Mouse (Mus musculus) ES-Bruce4 (cell line): Measurements from ENCODE around the gene G2e3. TPM values are rescaled to one million over a fixed set of nuclear protein-coding genes. Genes with fewer than 3 reads are reported as not detected.

ENCODE experiments used
- H3K27ac ChIP-seq: 2 replicates; pipeline ENCODE4 v1.5.1; 2012; ENCODE audit warnings: low read length, inconsistent platforms; ENCODE audit not compliant: insufficient read depth
- H3K27me3 ChIP-seq: 2 replicates; pipeline ENCODE4 v1.6.1; 2012; ENCODE audit warnings: mild to moderate bottlenecking, low read length, inconsistent platforms; ENCODE audit not compliant: control insufficient read depth, poor library complexity, insufficient read depth, severe bottlenecking
- H3K36me3 ChIP-seq: 2 replicates; pipeline ENCODE4 v1.6.1; 2012; ENCODE audit warnings: inconsistent platforms, mild to moderate bottlenecking, low read length, moderate library complexity; ENCODE audit not compliant: control insufficient read depth, poor library complexity, insufficient read depth, severe bottlenecking
- H3K4me1 ChIP-seq: one replicate; pipeline ENCODE4 v1.8.1; 2011; ENCODE audit warnings: low read length; ENCODE audit not compliant: control insufficient read depth, insufficient read depth
- H3K4me3 ChIP-seq: 2 replicates; pipeline ENCODE4 v1.5.1; 2011; ENCODE audit warnings: low read depth, mild to moderate bottlenecking, low read length
- H3K9ac ChIP-seq: 2 replicates; pipeline ENCODE4 v1.6.1; 2012; ENCODE audit warnings: low read depth, mild to moderate bottlenecking, inconsistent platforms; ENCODE audit not compliant: poor library complexity, severe bottlenecking
- H3K9me3 ChIP-seq: replicated peaks from 2 replicates; pipeline ENCODE4 v1.6.1; 2012; ENCODE audit warnings: mild to moderate bottlenecking, low read length, inconsistent platforms; ENCODE audit not compliant: control insufficient read depth, poor library complexity, insufficient read depth, severe bottlenecking
- CTCF ChIP-seq: IDR thresholded peaks from one replicate; pipeline ENCODE4 v1.8.1; 2011; ENCODE audit warnings: low read depth, low read length
- EP300 ChIP-seq: IDR thresholded peaks from 2 replicates; pipeline ENCODE4 v1.6.1; 2011; ENCODE audit warnings: low read depth, low read length; ENCODE audit not compliant: insufficient read depth
- POLR2A ChIP-seq: IDR thresholded peaks from one replicate; pipeline ENCODE4 v1.8.1; 2011; ENCODE audit warnings: low read length; ENCODE audit not compliant: insufficient read depth
- polyA plus RNA-seq: library from polyadenylated mRNA; stranded (reverse); fragments of >200 nt; gene quantifications from 2 replicates; pipeline ENCODE4 v1.2.4, GENCODE M21; 2011; ENCODE audit warnings: low read depth; ENCODE audit not compliant: missing spikeins, insufficient read depth, insufficient read length

Gene G2e3
- polyA plus RNA-seq, 1 experiment = 75.9 TPM

DNA sequence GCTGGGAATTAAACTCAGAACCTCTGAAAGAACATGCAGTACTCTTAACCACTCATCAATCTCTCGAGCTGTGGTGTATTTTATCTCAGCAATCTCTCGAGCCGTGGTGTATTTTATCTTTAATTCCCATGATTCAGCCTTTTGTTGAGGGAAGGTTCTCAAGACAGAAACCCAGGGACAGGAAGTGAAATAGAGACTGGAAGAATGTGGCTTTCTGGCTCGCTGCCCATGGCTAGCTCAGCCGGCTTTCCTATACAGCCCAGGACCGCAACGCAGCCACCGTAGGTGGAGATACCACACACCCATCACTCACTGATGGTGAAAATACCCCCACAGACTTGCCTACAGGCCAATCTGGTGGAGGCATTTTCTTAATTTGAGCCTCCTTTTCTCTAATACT is 7.4 kb downstream of the G2e3 start:
- H3K9me3 ChIP-seq = no peaks in the 10 kb centered on the region
- H3K4me3 ChIP-seq = no peak overlapping the region
- TF ChIP-seq POLR2A = no peak
- TF ChIP-seq CTCF = no peak
- no peak for TF ChIP-seq EP300
- peaks cover 3% of the 10 kb centered on the region for H3K4me1 ChIP-seq
- H3K27ac ChIP-seq = no peak overlapping the region
- no peaks in the 10 kb centered on the region for H3K27me3 ChIP-seq
- no peak overlapping the region for H3K9ac ChIP-seq
- H3K36me3 ChIP-seq = peaks cover 62% of the 10 kb centered on the region

DNA sequence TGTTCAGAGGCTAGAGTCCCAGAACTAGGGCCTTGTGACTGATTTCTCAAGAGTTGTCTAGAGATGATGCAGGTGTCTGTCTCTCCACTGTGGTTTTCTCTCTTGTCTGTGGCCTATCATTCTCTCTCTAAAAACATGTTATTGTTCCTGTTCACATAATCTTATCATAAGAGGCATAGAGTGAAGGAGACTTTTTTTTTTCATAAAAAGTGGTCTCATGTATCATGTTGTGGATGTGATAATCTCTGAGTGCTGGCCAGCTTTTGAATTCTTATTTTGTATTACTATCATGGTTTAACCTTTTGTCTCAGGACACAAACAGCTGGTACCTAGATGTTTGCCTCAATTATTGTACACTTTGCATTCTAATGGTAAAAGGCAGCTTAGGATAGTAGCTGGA is 13.4 kb downstream of the G2e3 start:
- no peaks in the 10 kb centered on the region for H3K9me3 ChIP-seq
- TF ChIP-seq EP300 (no peak), CTCF (no peak), POLR2A (no peak)
- no peaks in the 10 kb centered on the region for H3K4me1 ChIP-seq
- no peaks in the 10 kb centered on the region for H3K27me3 ChIP-seq
- H3K27ac ChIP-seq = no peak overlapping the region
- H3K4me3 ChIP-seq = no peak overlapping the region
- peaks cover 63% of the 10 kb centered on the region for H3K36me3 ChIP-seq
- H3K9ac ChIP-seq = no peak overlapping the region

DNA sequence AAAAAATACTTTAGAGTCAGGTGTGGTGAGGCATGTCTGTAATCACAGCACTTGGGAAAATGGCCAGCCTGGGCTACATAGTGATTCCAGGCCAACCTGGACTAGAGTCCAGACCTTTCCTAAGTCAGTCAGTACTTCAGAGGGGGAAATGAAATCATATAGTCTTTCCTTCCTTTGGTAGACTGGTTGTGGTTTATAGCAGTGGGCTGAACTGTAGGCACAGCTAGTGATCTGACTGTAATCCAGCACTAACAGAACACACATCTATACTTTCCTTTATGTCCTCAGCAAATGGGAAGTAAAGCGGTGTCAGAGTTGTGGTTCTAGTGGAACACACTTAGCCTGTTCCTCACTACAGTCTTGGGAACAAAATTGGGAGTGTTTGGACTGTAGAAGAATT is 15.0 kb downstream of the G2e3 start:
- Histone ChIP-seq H3K27me3 (no peaks in the 10 kb centered on the region), H3K9ac (no peak overlapping the region), H3K4me3 (no peak overlapping the region), H3K4me1 (no peaks in the 10 kb centered on the region), H3K27ac (no peak overlapping the region), H3K9me3 (no peaks in the 10 kb centered on the region), H3K36me3 (peaks cover 60% of the 10 kb centered on the region)
- no peak for TF ChIP-seq CTCF

DNA sequence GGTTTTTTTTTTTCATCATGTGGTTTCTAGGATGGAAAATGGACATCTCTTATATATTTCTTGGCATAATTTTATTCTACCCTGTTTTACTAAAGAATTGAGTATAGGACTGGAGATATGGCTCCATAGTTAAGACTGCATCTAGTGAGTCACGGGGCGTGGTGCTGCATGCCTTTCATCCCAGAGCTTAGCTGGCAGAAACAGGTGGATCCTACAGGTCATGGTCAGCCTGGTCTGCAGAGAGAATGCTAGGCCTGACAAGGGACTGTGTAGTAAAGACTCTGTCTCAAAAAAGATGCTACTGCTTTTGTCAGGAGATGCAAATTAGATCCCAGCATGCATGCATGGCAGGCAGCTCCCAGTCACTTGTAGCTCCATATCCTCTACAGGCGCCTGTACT is 20.6 kb downstream of the G2e3 start:
- H3K36me3 ChIP-seq = peaks cover 39% of the 10 kb centered on the region
- H3K9ac ChIP-seq = no peak overlapping the region
- no peak overlapping the region for H3K4me3 ChIP-seq
- H3K27me3 ChIP-seq = no peaks in the 10 kb centered on the region
- H3K9me3 ChIP-seq = no peaks in the 10 kb centered on the region; the same call in 1 of the 2 replicates
- no peak overlapping the region for H3K27ac ChIP-seq
- no peaks in the 10 kb centered on the region for H3K4me1 ChIP-seq
- no peak for TF ChIP-seq CTCF
- no peak for TF ChIP-seq POLR2A
- TF ChIP-seq EP300 = no peak

DNA sequence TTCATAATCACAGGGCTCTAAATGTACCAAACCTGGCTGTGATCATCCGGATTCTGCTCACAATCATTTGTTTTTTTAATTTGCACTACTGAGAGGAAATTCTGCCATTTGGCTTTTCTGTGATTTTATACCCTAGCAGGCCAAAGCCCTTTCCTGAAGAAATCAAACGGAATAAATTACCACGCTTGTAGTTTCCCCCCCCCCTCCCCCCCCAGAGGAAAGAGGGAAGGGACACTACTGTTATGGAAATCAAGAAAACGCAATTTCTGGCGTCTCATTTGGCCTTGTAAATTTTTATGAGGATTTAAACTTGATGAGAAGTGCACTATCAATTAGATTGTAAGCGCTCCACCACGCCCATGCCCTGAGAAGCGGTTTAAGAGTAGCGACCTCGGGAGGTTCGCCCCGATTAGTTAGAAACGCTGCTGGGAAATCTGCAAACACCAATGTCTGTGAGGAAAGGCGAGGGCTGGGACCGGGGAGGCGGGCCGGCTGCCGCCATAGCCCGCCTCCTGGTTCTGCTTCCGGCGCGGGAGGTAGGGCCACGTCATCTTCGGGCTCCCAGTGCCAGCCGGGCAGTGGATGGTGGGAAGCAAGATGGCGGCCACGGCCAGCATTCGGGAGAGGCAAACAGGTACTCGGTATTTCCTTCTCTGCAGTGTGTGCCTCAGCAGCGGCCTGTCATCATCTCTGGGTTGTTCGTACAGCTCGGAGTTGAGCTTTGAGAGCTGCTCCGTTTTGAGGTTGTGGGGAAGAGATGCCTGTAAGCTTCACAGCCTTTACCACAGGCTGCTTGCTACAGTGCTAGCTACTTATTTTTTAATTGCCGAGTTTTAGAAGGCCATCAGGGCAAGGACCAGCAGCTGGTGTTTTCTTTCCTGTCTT is 29.4 kb downstream of the G2e3 start, which contains the start of gene Scfd1:
Scfd1 (plus strand) TSS at position 508 of the 885 bp plus-strand sequence.
- H3K4me1 ChIP-seq = no peaks in the 10 kb centered on the region
- no peaks in the 10 kb centered on the region for H3K9me3 ChIP-seq
- H3K27ac ChIP-seq = peak within 1 kb of the TSS; percentile 12; the same call in 1 of the 2 replicates
- H3K36me3 ChIP-seq = peaks cover 5% of the 10 kb centered on the region
- no peaks in the 10 kb centered on the region for H3K27me3 ChIP-seq
- no peak for TF ChIP-seq EP300
- peak; percentile 64 for TF ChIP-seq POLR2A
- no peak for TF ChIP-seq CTCF
- H3K4me3 ChIP-seq = peak within 1 kb of the TSS; percentile 97
- peak within 1 kb of the TSS; percentile 51 for H3K9ac ChIP-seq

DNA sequence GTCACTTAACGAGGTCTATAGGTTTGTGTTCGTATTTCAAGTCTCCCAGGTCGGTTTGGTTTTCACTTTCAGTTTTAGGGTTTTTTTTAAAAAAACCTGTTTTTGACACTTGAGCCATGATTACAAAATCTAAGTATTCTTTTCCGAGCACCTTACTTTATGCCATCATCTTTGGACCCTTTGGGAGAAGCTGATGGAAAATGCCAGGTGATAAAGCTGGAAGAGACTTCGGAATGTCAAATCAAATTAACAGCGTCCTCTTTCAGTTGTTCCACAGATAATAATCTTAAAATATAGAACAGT is 30.0 kb downstream of the G2e3 start:
- H3K27ac ChIP-seq = peak overlapping the region; percentile 12; the same call in 1 of the 2 replicates

More for the DNA sequence above, 30.0 kb downstream of the G2e3 start:
- no peaks in the 10 kb centered on the region for H3K9me3 ChIP-seq
- peak overlapping the region; percentile 51 for H3K9ac ChIP-seq
- no peaks in the 10 kb centered on the region for H3K4me1 ChIP-seq
- H3K36me3 ChIP-seq = peaks cover 3% of the 10 kb centered on the region
- peak overlapping the region; percentile 97 for H3K4me3 ChIP-seq
- H3K27me3 ChIP-seq = no peaks in the 10 kb centered on the region
- TF ChIP-seq POLR2A (no peak), CTCF (no peak), EP300 (no peak)
